Mouse (Mus musculus): ENCODE data around the gene Ssbp4.

Ssbp4 gene

DNA sequence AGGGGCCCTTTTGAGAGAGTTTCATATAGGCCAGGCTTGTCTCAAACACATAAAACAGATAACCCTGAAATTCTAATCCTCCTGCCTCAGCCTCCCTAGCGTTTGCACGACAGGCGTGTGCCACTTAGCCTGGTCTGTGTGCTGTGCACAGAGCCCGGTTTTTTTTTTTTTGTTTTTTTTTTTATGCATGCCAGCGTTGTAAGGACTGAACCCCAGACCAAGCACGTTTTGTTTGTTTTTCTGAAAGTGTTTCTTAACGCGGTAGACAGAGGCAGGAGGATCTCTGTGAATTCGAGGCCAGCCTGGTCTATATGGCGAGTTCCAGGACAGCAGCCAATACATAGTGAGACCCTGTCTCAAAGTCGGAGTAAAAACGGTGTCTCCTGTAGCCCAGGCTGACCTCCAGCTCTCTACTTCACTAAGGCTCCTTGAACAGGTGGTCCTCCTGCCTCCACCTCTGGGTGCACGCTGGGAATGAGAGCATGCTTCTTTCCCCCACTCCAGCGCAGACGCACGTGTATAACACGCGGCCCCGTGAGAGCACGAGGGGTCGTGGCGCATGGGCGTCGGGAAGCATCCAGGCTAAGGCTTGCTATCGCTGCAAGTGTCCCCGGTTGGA is at the start of gene Ssbp4:
Gene Ssbp4 (minus strand): TSS at position 124 of the 619 bp plus-strand sequence.
- no peak for DNase-seq

DNA sequence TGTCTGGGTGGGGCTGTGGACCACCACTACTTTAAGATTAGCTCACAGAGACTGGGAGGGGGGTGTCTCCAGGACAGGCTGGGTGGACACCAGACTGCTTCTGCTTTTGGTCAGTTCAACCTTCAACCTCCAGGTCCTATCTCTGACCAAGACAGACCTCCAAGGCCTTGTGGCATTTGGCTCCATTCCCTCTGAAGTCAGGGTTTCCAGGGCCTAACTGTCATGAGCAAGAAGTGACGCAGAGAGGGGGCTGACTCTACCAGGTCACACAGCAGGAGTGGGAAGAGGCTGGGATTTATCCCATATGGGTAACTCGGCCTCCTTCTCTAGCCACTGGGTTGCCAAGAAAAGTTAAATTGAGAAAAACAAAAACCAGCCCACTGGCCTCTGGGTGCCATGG is 49.1 kb upstream of the Ssbp4 start:
- DNase-seq: no peak

DNA sequence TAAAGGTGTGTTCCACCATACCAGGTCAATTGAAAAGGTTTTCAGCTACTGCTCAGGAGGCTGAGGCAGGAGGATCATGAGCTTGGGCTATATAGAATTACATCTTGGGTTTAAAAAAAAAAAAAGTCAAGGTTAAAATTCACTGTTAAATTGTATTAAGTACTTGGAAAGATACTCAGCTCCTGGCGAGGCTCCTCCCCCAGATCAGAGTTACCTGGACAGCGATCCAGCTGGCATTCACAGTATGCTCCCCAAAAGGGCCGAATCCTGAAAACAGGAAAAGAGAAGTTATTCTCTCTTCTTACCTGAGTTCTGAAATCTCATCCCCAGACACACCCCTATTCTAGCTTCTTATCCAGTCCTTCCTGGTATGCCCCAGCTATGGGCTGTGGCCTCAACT is 48.5 kb upstream of the Ssbp4 start:
- no peak for DNase-seq

DNA sequence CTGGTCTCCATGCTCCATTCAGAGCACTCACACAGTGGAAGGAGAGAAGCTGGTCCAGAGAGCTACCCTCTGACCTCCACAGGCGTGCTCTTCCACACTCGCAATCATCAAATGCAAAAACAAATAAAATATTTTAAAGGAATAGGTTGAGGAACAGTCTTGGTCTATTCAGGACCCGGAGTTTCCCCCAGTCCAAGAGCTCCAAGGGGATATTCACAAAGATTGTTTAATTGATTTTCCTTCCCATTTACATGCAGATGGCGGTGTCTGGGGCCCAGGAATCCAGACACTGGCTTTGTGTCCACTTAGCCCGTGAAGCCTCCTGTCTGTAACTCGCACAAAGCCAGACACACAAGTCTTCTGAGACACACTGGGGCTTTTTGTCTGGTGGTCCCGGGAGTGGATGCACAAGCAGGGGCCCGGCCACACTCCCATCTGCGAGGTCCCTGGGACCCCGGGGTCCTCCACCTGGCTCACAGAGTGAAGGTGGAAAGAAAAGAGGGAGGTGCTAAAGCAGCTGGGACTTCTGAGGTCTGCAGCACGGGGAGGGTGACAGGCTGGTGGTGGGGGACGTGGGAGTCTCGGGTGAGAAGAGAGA is 47.6 kb upstream of the Ssbp4 start:
- DNase-seq: no peak

DNA sequence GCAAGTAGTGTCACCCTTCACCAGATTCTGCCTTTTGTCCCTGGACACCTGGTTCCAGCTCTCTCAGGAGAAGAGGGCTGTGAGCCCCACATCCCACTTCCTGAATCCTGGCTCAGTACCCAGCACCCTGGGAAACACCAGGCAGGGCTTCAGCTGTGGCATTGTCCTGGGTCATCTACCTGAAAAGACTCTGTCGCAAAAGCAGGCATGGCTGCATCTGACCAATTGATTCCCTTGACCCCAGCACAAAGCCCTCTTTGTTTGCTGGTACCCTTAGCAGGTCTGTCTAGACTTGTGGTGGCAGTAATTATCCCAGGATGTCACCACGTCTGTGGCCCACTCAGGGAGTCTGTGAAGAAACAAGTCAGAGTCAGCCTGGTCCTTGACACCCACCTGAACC is 46.8 kb upstream of the Ssbp4 start:
- no peak for DNase-seq

DNA sequence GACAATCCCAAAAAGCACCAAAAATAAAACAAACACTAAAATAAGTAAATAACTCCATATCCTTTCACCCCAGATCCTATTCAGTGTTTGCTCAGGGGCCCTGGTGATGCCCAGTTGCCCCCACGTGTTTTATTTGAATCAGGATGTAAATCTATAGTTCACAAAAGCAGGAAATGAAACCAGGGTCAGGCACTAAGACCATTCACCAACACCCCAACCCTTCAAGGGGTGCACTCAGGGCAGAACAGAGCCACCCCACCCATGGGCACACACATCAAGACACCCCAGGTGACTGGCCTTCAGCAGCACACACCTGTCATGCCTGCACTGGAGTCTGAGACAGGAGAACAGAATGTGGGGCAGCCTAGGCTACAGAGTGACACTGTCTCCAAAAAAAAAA is 45.4 kb upstream of the Ssbp4 start:
- no peak for DNase-seq

DNA sequence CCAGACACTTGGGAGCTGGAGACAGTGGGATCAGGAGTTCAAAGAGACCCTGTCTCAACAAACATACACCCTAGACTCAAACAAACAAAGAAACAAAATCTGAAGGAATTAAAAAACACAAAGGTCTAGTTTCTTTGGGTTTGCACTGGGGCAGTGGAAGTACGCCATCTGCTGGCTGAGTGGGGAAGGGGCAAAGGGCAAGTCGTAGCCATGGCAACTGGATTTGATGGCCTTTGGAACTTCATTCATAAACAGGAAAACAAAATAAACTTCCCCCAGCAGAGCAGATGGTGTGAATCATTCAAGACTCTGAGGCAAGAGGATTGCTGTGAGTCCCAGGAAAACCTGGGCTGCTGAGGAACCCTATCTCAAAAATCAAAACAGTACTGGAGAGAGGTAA is 44.6 kb upstream of the Ssbp4 start:
- DNase-seq: no peak

DNA sequence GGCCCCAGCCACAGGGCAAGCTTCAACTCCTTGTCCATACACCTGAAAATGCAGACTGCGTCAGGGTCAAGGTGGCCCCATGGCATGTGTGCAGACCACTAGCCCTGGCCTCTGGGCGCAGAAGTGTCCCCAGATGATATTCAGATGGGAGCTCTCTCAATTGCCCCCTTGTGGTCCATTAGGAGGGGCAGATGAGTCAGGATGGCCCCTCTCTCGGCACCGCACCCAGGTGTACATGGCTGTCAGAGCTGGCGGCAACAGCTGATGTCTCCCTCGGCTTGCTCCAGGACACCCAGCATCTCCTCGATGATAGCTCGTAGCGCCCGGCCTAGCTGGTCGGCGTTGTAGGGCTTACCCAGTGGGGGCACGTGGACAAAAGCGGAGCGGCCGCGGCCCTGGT is 41.7 kb upstream of the Ssbp4 start:
- no peak for DNase-seq

DNA sequence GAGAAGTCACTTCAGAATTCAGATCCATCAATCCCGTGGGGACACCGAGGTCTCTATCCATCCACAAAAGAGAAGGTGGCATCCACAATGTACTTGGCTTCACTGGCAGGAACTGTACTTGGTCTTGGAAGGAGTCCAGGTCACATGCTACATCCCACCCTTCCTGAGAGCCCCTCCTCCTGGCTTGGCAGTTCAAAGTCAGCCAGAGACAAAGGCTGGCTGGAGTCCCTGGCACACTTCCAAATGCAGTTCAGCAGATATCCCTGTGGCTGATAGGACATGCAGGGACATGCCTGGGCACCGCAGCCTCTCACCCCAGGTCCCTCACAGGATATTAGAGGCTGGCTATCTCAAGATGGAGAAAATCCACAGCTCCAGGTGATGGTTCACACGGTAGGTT is 40.7 kb upstream of the Ssbp4 start:
- no peak for DNase-seq

DNA sequence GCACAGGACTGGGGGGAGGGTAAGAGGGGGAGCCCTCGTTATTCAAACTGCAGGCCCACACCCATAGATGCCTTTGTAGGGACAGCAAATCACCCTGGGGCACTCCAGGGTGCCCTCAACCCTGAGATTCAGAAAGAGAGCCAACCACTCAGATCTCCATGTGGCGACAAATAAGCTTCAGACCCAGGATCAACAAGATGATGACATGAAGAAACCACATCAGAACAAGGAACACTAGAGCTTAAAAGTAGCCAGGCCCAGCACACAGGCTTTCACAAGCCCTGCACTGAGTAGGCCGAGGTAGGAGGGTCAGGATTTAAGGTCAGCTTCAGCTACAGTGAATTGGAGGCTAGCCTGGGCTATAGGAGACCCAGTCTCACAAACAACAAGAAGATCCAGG is 40.2 kb upstream of the Ssbp4 start:
- DNase-seq: no peak

DNA sequence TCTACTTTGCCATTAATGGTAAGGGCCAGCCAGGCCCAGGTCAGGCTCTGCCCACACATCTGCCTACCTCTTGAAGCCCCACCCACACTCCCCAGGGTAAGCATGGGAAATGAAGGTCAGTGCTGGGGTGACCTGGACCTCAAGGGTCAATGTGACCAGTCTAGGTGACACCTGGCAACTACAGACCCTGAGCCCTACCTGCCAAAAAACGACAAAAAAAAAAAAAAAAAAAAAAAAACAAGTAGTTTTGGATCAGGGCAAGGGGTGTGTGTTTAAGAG is 39.4 kb upstream of the Ssbp4 start:
- DNase-seq: no peak

DNA sequence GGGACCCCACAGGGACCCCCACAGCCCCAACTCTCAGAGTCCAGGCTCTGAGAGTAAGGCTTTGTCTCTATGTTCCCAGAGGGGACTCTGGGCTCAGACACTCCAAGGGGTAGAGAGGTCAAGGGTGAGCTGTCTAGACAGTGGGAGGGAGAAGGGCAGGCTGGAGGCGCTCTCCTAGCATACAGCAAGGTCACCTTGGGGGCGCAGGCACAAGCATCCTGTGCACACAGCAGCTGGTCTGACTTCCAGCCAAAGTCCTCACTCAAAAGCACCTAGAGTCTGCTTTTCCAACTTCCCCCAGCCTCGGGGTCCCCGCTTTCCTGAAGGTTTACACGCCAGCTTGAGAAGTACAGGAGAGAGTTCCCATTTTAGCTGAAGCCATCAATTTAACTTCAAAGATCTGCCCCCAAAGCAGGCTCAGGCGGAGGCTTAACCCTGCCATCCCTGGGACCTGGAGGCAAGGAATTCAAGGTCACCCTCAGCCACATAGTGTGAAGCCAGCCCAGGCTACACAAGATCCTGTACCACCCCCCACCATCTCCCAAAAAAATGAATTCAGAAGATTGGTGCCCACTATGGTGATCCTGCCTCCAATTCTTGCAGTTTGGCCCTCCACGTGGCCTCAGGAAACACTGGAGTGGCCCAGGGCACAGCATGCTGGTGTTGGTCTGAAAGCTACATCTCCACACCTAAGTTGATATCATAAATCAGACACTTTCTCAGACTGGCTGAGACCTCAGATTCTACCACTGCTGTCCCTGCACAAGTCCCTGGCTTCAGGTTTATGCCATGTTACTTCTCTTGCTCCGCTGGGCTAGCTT is 38.9 kb upstream of the Ssbp4 start:
- no peak for DNase-seq

DNA sequence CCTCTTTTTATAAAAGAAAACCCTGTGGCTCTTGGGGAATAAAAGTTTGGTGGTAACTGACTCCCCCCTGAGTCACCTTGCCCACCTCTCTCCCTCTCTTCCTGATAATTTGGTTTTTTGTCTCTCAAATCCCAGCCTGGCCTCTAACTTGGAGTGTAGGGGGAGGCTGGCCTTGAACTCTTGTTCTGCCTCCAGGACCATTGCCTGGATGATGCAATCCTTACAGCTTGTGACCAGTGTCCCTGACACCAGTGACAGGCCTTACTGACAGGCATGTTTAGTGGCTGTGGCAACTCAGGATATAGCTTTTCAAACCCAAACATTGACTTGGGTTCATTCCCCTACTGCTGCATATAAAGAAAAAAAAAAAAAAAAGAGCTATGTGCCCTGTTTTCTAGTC is 38.1 kb upstream of the Ssbp4 start:
- no peak for DNase-seq

DNA sequence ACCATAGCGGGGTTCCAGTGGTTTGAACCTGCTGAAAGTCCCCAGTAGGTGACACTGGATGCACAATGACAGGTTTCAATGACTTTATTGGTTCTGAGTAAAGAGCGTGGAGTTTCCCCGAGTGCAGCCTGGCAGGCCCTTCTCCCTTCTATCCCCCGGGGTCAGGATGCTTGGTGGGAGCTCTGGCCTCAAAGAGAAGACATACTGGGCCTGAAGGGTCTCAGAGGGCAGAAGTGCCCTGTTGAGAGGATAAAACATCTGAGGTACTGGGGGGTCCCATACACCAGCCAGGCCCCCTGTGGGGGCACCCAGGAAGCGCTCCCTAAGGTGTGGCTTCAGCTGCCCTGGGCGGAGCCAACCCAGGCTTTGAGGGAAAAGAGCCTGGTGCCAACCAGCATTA is 37.7 kb upstream of the Ssbp4 start:
- no peak for DNase-seq

DNA sequence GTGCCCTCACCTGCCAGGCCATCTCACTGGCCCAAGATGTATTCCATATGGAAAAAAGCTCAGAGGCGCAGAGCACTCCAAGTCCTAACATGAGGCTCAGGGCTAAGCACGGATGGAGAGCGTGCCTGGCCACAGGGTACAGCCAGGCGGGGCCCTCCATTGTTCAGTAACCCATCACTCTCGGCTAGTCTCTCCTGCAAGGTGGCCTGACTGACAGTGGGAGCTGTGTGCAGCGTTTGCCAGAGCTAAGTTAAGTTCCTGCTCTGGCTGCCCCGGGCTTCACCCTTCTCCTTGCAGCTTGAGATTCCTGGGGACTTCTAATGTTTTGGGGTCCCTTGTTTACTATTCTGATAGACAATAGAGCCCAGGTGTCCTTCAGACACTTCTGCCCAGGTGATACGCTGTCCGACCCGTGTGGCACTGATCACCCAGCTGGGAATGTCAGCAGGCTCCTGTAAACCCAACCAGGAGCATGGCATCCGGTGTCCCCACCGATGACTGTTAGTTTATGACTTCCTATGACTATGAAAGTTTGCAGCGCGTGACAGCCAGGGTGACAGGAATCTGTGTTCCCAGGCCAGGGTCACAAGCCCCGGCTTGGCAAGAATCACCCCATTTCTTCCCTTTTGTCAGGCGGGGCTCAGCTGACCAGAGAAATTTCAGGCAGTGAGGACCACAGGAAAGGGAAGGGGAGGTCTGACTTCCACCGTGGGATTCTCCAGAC is 37.0 kb upstream of the Ssbp4 start:
- DNase-seq: no peak

DNA sequence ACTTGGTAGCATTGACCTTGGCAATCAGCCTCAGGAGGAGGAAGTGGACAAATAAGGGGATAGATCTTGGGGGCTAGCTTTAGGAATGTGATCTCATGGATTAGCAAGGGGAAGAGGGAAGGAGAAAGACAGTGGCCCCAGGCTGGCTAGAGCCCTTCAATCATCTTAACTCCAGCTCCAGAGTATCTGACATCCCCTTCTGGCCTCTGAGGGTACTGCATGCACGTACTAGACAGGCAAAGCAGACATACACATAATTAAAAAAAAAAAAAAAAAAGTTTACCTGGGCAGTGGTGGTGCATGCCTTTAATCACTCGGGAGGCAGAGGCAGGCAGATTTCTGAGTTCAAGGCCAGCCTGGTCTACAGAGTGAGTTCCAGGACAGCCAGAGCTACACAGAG is 35.4 kb upstream of the Ssbp4 start:
- DNase-seq: no peak

DNA sequence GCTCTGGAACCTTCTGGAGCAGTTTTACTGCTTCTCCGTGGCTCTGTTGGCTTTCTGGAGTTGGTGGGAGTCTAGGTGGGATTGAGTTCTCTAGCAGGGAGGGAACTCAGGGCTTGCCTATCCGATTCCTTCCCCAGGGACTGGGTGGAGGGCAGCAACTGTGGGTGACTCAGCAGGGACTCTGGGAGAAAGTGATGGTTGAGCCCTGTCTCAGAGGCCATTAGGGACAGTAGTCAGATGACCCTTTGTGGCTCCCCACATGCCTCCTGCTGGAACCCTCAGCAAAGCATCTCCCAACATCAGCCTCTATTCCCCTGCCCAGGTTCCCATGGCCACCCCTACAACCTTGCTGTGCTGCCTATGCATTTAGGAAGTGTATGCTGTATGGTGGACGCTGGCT is 34.3 kb upstream of the Ssbp4 start:
- DNase-seq: no peak

DNA sequence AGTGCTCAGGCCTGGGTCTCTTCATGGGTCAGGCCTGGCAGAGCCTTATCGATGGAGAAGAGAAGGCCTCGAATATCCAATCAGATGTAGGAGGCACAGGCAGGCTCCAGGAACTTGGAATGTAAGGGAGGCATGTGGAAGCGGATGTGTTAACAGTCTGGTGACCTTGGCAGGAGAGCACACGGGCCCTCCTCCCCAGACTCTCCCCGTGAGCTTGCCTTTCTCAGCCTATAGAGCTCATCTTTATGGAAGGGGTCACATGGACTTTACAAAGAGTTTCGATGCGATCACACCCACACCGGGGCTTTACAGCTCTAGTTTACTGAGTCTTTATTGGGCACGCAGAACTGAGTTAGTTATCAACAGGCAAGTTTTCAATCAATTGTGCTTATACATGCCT is 30.1 kb upstream of the Ssbp4 start:
- DNase-seq: no peak

DNA sequence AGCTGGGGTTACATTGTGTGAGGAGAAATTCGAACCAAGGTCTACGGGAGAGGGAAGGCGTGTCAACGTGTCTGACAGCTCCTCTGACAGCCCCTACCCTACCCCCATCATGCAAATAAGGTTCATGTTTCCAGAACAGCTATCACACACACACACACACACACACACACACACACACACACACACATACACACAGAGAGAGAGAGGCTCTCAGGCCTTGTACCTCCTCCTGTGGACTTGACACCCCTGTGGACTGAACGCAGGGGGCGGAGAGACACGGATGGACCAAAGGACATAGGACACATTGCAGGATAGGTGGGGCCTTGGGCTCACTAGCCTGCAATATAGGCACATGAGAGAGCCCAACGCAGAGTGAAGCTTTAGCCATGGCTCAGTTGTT is 28.2 kb upstream of the Ssbp4 start:
- no peak for DNase-seq

DNA sequence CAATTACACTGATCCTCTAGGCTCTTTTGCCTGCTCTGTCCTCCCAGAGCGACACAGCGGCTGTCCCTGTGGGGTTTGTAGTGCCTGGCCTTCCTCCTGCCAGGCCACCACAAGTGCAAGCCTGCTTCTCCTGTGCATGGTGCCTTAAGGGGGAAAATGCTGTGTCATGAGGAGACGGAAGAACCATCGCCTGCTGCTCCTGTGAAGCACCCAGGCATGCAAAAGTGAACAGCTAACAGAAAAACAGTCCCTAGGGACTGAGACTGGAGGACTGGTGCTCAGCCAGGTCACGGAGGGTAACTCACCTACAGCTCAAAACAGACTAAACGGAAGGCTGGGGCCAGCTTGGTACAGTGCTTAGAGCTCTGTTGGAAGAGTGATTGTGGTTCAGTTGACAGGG is 26.9 kb upstream of the Ssbp4 start:
- no peak for DNase-seq

DNA sequence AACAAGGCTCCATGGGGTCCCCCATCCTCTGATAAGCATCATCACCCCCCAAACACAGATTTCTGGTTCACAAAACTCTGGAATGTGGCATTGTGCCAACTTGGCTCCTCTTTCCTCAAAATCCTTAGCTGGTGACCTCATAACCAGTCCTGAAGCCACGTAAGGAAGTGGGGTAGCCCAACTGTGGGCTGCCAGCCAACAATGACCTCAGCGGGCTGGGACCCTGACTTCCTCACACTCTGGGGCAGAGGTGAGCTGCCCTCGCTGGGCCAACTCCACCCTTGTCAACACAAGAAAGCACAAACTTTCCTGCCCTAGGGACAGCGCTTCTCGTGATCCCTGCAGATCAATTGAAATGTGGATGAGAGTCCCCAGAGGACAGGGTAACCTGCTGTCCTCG is 25.4 kb upstream of the Ssbp4 start:
- no peak for DNase-seq

DNA sequence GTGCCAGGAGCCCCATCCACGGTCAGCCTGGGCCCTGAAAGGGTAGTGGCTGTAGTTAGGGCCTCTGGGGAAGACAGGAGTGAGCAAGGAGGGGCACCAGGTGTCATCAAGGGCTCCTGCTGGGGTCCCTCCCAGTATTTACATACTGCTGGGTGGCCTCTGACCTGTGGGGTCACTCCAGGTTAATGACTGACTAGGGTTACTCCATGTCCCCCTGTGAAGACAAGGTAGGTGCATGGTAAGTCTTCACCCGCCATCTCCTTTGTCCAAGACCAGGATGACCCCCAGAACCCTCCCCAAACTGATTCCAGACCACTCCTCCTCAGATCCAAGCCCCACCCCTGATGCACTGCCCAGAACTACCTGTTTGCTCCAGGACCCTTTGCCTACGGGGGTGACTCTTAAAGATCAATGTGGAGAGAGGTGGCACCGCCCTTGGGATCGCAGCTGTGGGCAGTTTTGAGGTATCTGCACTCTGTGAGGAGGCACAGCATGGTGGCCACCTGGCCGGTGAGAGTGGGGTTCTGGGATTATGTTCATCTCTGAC is 23.7 kb upstream of the Ssbp4 start, which contains the start of gene Gdf15:
Gene Gdf15 (minus strand): TSS at position 111 of the 547 bp plus-strand sequence.
- DNase-seq: no peak

DNA sequence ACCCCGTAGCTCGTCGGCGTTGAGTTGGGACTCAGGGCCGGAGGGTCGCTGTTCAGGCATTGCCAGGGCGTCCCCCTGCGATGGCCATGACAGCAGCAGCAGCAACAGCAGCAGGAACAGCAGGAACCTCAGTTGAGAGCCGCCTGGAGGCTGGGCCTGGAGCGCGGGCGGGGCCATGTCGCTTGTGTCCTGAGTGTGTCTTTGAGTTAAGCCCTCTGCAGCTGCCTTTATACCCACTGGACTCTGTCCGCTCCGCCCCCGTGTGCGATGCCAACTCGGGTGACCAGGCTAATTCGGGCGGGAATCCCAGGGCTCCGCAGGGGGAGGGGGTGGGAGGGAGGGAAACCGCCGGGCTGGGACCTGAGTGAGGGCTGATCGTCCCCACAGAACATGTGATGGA is 22.8 kb upstream of the Ssbp4 start:
- no peak for DNase-seq
